Mouse (Mus musculus) thymus, postnatal 14 days (tissue): Measurements from ENCODE around the gene Hdgfl3.
A peak's percentile ranks its signal among the peaks of the same experiment; 100 is the strongest.
"Not testable (repeated sequence)": the region's sequence is repeated elsewhere in the genome, so short reads cannot be mapped to it uniquely, and the experiment has no call there.

ENCODE experiments used
- DNase-seq: peaks from one replicate; pipeline ENCODE4 v3.0.0; 2021

Gene Hdgfl3

GRCm38 (mm10) chr7:81851706-81852105, 82.6 kb downstream of the Hdgfl3 start:
- DNase-seq, result no peak

GRCm38 (mm10) chr7:81850171-81850570, 84.1 kb downstream of the Hdgfl3 start:
- no peak for DNase-seq

- DNase-seq, result no peak
Measured at GRCm38 (mm10) chr7:81849633-81850032, 84.6 kb downstream of the Hdgfl3 start.

- no peak for DNase-seq
Measured at GRCm38 (mm10) chr7:81849214-81849613, 85.1 kb downstream of the Hdgfl3 start.

GRCm38 (mm10) chr7:81847777-81848176, 86.5 kb downstream of the Hdgfl3 start:
- DNase-seq, result no peak

GRCm38 (mm10) chr7:81847010-81847409, 87.3 kb downstream of the Hdgfl3 start:
- DNase-seq, result no peak

- DNase-seq, result no peak
Measured at GRCm38 (mm10) chr7:81846008-81846407, 88.3 kb downstream of the Hdgfl3 start.

- no peak for DNase-seq
Measured at GRCm38 (mm10) chr7:81845313-81845712, 89.0 kb downstream of the Hdgfl3 start.

- no peak for DNase-seq
Measured at GRCm38 (mm10) chr7:81844801-81845200, 89.5 kb downstream of the Hdgfl3 start.

- no peak for DNase-seq
Measured at GRCm38 (mm10) chr7:81843903-81844302, 90.4 kb downstream of the Hdgfl3 start.

GRCm38 (mm10) chr7:81842998-81843397, 91.3 kb downstream of the Hdgfl3 start:
- no peak for DNase-seq

- no peak for DNase-seq
Measured at GRCm38 (mm10) chr7:81842141-81842540, 92.1 kb downstream of the Hdgfl3 start.

GRCm38 (mm10) chr7:81841439-81841838, 92.8 kb downstream of the Hdgfl3 start:
- no peak for DNase-seq

- no peak for DNase-seq
Measured at GRCm38 (mm10) chr7:81840661-81841181, 93.6 kb downstream of the Hdgfl3 start.

- DNase-seq, result no peak
Measured at GRCm38 (mm10) chr7:81839746-81840145, 94.5 kb downstream of the Hdgfl3 start.

GRCm38 (mm10) chr7:81837771-81838170, 96.5 kb downstream of the Hdgfl3 start:
- DNase-seq, result not testable (repeated sequence)

- DNase-seq, result no peak
Measured at GRCm38 (mm10) chr7:81835430-81835829, 98.8 kb downstream of the Hdgfl3 start.

- DNase-seq, result peak; percentile 37
Measured at GRCm38 (mm10) chr7:81834847-81835246, 99.4 kb downstream of the Hdgfl3 start.
